Mouse (Mus musculus) heart, adult 2 months (tissue): Measurements from ENCODE around the gene Pld1. TPM values are rescaled to one million over a fixed set of nuclear protein-coding genes. Genes with fewer than 3 reads are reported as not detected.
A peak's percentile ranks its signal among the peaks of the same experiment; 100 is the strongest.

Source experiments
- DNase-seq, 2 experiments: peaks; one replicate each; pipeline ENCODE4 v3.0.0; 2021
- H3K27ac ChIP-seq: fragments of 200-600 bp; 2 replicates; pipeline ENCODE4 v1.8.1; 2022
- H3K27me3 ChIP-seq: fragments of 200-500 bp; 2 replicates; pipeline ENCODE4 v1.6.1; 2012; ENCODE audit warnings: mild to moderate bottlenecking, low read length, inconsistent platforms, mixed read lengths; ENCODE audit not compliant: control insufficient read depth, insufficient read depth
- H3K36me3 ChIP-seq: fragments of 200-500 bp; 2 replicates; pipeline ENCODE4 v1.6.1; 2012; ENCODE audit warnings: low read length, inconsistent platforms; ENCODE audit not compliant: control insufficient read depth, insufficient read depth
- H3K4me1 ChIP-seq: fragments of 200-500 bp; 2 replicates; pipeline ENCODE4 v1.6.1; 2011; ENCODE audit warnings: low read length; ENCODE audit not compliant: control insufficient read depth, insufficient read depth
- H3K4me3 ChIP-seq: fragments of 200-600 bp; 2 replicates; pipeline ENCODE4 v1.8.1; 2022
- H3K79me2 ChIP-seq: fragments of 200-500 bp; replicated peaks from 2 replicates; pipeline ENCODE4 v1.6.1; 2012; ENCODE audit warnings: mild to moderate bottlenecking, inconsistent platforms, low read length, moderate library complexity, mixed read lengths; ENCODE audit not compliant: control insufficient read depth, insufficient read depth
- H3K9ac ChIP-seq: fragments of 200-500 bp; 2 replicates; pipeline ENCODE4 v1.6.1; 2012; ENCODE audit warnings: low read depth, mild to moderate bottlenecking, control low read depth, inconsistent platforms, low read length, mixed read lengths
- CTCF ChIP-seq: fragments of 200-600 bp; IDR thresholded peaks from 2 replicates; pipeline ENCODE4 v1.8.1; 2022; ENCODE audit warnings: antibody characterized with exemption, mild to moderate bottlenecking, moderate library complexity
- EP300 ChIP-seq: fragments of 200-500 bp; IDR thresholded peaks from 2 replicates; pipeline ENCODE4 v1.6.1; 2011; ENCODE audit warnings: low read depth, low read length, control low read depth; ENCODE audit not compliant: insufficient read depth
- POLR2A ChIP-seq: fragments of 200-500 bp; IDR thresholded peaks from 2 replicates; pipeline ENCODE4 v1.6.1; 2011; ENCODE audit warnings: mild to moderate bottlenecking, low read depth, low read length, control low read depth; ENCODE audit not compliant: insufficient read depth
- WGBS: fragments of 180-500 bp; shearing (Covaris S2); methylation state at CpG from one replicate; pipeline ENCODE4 v1.1.7; 2018; 5-methylcytosine and 5-hydroxymethylcytosine counted together
- intact Hi-C: fragments of 180-260 bp; cut with DNase I; formaldehyde crosslinking; loops from one replicate; pipeline ENCODE4 v1.15.1; 2025
- long read RNA-seq: library from polyadenylated mRNA; stranded (forward); transcript quantifications from one replicate; pipeline ENCODE4 v2.0.0, GENCODE M21; 2021
- polyA plus RNA-seq: library from polyadenylated mRNA; depleted of rRNA; stranded (reverse); fragments of >200 nt; gene quantifications from 2 replicates; pipeline ENCODE4 v1.2.3, GENCODE M21; 2012; rRNA removed
- total RNA-seq, 2 experiments: library from RNA; stranded (reverse); gene quantifications; 2 replicates each; pipeline ENCODE4 v1.2.3; 2021

Pld1 gene
- 10 to 100 TPM; 11.4 to 11.8 TPM for total RNA-seq
- polyA plus RNA-seq, result 4.0 and 6.0 TPM in 2 replicates
- long read RNA-seq, full-length matches to known transcripts, result 2 of 3 reads
- long read RNA-seq, partial matches to known transcripts, result 0 of 3 reads
- long read RNA-seq, other reads (novel, unspliced or antisense), result 1 of 3 reads

DNA sequence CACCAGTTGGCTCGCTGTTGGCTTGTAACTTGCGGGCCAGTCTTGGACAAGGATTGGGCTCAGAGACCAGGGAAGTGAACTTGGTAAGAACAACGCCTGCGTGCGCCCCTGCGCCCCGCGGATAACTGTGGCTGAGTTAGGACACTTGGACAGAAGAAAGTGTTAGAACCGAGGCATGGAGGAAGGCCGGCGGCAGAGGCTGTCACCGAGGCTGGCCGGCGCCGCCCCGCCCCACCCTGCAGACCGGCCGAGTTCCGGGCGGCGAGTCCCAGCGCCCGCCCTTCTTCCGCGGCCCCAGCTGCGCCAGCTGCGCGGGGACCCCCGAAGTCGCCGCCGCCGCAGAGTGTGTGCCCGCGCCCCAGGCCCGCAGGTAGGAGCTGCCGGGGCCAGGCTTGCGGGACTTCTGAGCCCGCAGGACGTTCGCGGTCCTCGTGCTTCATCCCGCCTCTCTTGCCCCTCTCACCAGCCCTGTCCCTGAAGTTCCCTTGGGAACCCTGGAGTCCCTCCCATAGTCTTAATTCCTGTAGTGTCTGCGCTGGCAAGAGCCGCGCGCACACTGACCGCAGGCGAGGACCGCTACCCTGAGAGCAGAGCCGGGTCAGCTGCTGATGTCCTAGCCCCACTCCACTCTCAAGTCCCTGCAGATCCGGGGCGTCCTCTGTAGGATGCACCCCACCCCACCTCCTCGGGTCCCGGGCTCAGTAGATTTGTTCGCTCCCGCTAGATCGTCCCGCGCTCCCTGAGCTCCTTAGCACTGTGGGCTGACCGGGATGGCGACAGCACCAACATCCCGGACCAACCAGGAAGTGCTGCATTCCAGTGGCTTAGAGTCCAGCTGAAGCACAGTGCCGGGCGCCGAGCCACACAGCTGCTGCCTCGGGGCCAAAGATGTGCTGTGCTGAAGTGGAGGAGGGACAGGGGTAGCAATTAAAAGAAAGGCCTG, at the start of gene Pld1:
TSS of gene Pld1 (plus strand) at position 315 of the 943 bp plus-strand sequence.
- peak; percentile 75 for TF ChIP-seq POLR2A
- TF ChIP-seq CTCF, result no peak
- TF ChIP-seq EP300, result peak; percentile 76; the same call in 1 of the 2 replicates
- intact Hi-C loops, result loop anchor here (2.0 to 5.0 kb wide), 3 partner anchors 44 to 228 kb away; partner anchors contain the start of gene Fndc3b
- WGBS, result under 1% methylated on average over 68 of the region's 68 CpGs

DNA sequence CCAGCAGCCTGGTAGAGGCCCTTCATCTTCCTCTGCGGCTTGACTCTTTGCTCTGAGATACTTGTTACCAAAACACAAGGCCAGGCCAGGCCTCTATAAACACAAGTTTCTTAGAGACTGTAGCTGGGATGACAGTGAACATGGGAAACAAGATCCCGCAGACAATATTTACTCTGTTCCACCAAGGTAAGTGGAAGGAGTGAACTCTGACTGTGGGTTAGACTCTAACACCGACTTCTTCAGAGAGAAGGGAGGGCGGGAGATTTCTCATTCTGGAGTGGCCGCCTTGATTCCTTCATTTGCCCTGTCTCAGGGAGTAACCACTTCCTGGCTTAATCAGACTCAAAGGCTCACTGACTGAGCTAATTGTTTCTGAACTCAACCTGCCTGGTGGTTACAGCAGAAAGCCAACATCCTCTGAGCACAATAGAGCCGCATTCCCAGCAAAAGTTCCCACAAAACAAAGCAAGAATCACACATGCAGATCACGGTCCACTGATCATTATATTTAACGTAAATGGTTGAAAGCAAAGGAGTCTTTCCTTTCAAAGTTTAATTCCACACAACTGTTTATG, 42.1 kb upstream of the Pld1 start, which contains the start of gene Tmem212:
TSS of gene Tmem212 (minus strand) at position 51 of the 575 bp plus-strand sequence.
- TF ChIP-seq POLR2A, result no peak
- TF ChIP-seq EP300, result no peak
- TF ChIP-seq CTCF, result no peak
- Histone ChIP-seq H3K27ac (peak within 1 kb of the TSS; percentile 26; the same call in 1 of the 2 replicates), H3K4me1 (peaks cover 5% of the 10 kb centered on the region), H3K4me3 (no peak within 1 kb of the TSS), H3K9ac (no peak within 1 kb of the TSS), H3K79me2 (no peaks in the 10 kb centered on the region), H3K36me3 (no peaks in the 10 kb centered on the region), H3K27me3 (no peaks in the 10 kb centered on the region)
- 54% methylated on average over 8 of the region's 8 CpGs for WGBS
- intact Hi-C loops, result no loop called here
- DNase-seq, result no peak

More for the DNA sequence above, at the start of gene Pld1:
- peak within 1 kb of the TSS; percentile 91 for H3K27ac ChIP-seq
- H3K36me3 ChIP-seq, result no peaks in the 10 kb centered on the region; the same call in 1 of the 2 replicates
- H3K4me1 ChIP-seq, result peaks cover 9% of the 10 kb centered on the region
- peak; percentile 89 to 91 for DNase-seq
- peak within 1 kb of the TSS; percentile 77 for H3K9ac ChIP-seq
- no peaks in the 10 kb centered on the region for H3K79me2 ChIP-seq
- no peaks in the 10 kb centered on the region for H3K27me3 ChIP-seq
- H3K4me3 ChIP-seq, result peak within 1 kb of the TSS; percentile 72

DNA sequence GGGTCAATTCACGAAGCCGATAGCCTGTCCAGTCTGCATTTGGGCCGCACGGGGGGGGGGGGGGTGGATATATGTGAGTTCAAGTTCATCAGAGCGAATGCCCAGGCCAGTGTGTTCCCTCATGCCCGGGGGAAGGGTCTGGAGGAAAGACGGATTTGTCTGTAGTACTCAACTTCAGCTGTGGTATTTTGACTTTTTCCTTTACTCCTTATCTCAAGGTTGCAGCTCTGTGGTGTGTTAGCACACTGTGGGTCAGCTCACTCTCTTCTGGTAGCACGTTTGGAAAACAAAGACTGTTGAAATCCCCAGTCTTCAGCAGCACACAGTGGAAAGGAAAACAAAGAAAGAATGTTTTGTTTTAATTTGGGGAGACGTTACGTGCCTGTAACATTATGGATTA, 40.3 kb upstream of the Pld1 start:
- Histone ChIP-seq H3K4me3 (no peak overlapping the region), H3K79me2 (no peaks in the 10 kb centered on the region), H3K9ac (no peak overlapping the region), H3K4me1 (peaks cover 5% of the 10 kb centered on the region), H3K36me3 (no peaks in the 10 kb centered on the region), H3K27me3 (no peaks in the 10 kb centered on the region), H3K27ac (peak overlapping the region; percentile 56; the same call in 1 of the 2 replicates)
- TF ChIP-seq EP300 (no peak), CTCF (no peak), POLR2A (no peak)
- no peak for DNase-seq
- intact Hi-C loops, result no loop called here
- WGBS, result 69% methylated on average over 10 of the region's 10 CpGs

DNA sequence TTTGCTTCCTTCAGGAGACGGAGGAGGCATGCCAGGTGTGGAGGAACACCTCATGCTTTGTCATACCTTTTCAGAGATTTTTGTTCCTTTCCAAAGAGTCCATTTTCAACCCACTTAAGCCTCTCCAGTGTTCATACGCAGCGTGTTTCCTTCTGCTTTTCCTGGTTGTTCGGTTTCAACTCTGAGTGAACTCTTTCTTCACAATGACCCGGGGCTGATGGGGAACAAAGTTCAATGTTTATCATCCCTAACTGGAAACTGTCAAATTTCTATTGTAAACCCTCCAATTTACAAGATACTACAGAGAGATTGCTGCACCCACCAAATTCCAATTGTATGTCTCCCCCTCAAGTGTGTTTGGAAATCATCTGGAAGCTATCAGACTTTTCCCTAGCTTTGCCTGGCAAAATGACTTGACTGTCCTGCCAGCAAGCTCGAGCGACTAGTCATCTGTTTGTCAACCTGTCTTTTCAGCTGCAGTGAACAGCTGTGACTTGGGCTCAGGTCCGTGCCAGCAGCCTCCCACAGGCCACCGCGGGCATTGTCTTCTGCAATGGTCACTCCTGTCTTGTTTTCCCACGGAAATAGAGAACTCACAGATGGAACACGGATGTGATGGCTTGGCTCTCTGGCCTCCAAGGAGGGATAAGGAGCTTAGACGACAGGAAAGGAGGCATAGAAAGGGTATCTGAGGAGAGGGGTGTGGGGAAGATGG, 39.3 kb upstream of the Pld1 start:
- Histone ChIP-seq H3K36me3 (no peaks in the 10 kb centered on the region), H3K4me3 (no peak overlapping the region), H3K27me3 (no peaks in the 10 kb centered on the region), H3K27ac (peak overlapping the region; percentile 56), H3K4me1 (peaks cover 5% of the 10 kb centered on the region), H3K79me2 (no peaks in the 10 kb centered on the region), H3K9ac (no peak overlapping the region)
- DNase-seq, result peak; percentile 72 to 79
- WGBS, result 23% methylated on average over 13 of the region's 13 CpGs
- TF ChIP-seq EP300 (peak; percentile 79), CTCF (peak; percentile 49), POLR2A (0 out of 2 replicates have a peak, but pooled peaks have one; percentile 14)
- intact Hi-C loops, result no loop called here

DNA sequence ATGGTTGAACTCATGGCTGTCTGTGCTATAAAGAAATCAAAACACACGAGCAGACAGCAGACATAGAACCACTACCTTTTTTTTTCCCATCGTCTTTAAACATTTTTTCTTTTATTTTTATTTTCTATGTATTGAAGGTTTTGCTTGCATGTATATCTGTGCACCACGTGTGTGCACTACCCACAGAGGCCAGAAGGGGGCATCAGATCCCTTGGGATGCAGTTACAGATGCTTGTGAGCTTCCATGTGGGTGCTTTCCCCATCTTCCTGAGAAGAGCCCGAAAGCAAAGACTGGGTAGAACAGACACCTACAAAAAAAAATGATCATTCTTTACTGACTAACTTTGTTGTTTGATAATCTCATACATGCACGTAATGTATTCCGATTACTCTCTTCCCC, 36.6 kb upstream of the Pld1 start:
- no peak overlapping the region for H3K27ac ChIP-seq
- H3K4me3 ChIP-seq, result no peak overlapping the region
- H3K36me3 ChIP-seq, result no peaks in the 10 kb centered on the region
- peaks cover 10% of the 10 kb centered on the region for H3K4me1 ChIP-seq
- H3K9ac ChIP-seq, result no peak overlapping the region
- H3K79me2 ChIP-seq, result no peaks in the 10 kb centered on the region
- WGBS, result 91% methylated on average over 6 of the region's 6 CpGs
- H3K27me3 ChIP-seq, result no peaks in the 10 kb centered on the region
- intact Hi-C loops, result no loop called here
- TF ChIP-seq CTCF (peak; percentile 51), POLR2A (no peak)
- DNase-seq, result no peak
